Mouse (Mus musculus) spleen, adult 2 months (tissue): Measurements from ENCODE around the gene Src.
"Not testable (repeated sequence)": the region's sequence is repeated elsewhere in the genome, so short reads cannot be mapped to it uniquely, and the experiment has no call there.

Source experiments
- CTCF ChIP-seq: fragments of 200-500 bp; IDR thresholded peaks from 2 replicates; pipeline ENCODE4 v1.5.1; 2011; ENCODE audit warnings: mild to moderate bottlenecking, inconsistent platforms; ENCODE audit not compliant: insufficient read depth, insufficient read length, insufficient replicate concordance; ENCODE audit errors: extremely low read depth
- POLR2A ChIP-seq: fragments of 200-500 bp; IDR thresholded peaks from 2 replicates; pipeline ENCODE4 v1.6.1; 2011; ENCODE audit warnings: low read depth, low read length, inconsistent platforms

- TF ChIP-seq CTCF, POLR2A: not testable (repeated sequence)
Observed at GRCm38 (mm10) chr2:157486559-157486958, 68.3 kb downstream of the Src start.
